Mouse (Mus musculus): ENCODE results near the gene Sntg2.

The Sntg2 gene

DNA sequence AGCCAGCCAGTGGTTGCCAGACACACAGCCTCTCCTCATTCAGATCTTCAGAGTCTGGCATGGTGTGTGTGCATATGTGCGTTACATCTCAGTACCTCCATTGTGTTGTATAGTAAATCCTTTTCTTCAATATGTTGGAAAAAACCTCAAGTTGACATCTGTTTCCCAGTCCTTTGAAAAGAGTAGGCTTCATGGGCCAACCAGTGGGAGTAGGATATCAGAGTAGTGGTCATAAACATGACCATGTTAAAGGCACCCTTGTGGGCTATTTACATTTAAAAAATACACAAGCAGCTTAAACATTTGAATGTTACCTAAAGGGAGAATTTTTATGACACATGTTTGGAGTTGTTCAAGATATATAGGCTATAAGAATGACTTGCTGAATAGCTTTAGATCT, 170.4 kb downstream of the Sntg2 start:
- in situ Hi-C loops (cut with MboI, MseI): no loop called here

DNA sequence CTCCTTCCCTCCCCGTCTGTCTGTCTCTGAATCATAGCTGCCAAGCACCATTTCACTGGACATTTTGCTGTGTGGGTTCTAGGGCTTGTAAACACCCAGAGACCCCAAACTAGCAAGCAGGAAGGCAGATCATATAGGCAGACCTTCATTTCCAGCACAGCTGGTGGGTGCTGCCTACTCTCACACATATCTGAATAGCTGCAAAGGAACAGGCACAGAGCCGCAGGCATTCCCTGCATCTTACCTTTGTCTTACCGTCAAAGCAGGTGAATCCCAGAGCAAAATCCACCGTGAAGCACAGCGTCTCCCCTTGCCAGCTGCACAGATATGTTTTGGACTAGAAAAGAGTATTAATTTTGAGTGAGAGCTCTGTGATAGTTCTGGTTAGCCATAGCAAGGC, 172.1 kb downstream of the Sntg2 start:
- in situ Hi-C loops (cut with MboI, MseI): no loop called here

DNA sequence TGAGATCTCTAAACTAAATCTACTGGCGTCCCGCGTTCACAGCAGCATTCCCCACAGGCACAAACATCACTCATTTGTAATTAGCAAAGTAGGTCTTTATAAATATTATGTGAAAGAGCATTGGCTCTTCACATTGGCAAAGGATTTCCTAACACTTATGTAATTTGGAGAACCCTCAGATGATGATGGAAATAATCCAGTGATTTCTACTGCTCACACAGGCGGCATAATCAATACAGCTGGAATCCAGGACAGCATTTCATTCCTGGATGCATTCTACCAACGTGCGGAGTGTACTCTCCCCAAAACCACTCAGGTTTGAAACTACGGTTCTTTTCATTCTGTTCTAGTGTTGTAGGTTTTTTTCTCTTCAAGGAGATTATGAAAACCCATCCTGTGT, 172.6 kb downstream of the Sntg2 start:
- in situ Hi-C loops (cut with MboI, MseI): no loop called here

DNA sequence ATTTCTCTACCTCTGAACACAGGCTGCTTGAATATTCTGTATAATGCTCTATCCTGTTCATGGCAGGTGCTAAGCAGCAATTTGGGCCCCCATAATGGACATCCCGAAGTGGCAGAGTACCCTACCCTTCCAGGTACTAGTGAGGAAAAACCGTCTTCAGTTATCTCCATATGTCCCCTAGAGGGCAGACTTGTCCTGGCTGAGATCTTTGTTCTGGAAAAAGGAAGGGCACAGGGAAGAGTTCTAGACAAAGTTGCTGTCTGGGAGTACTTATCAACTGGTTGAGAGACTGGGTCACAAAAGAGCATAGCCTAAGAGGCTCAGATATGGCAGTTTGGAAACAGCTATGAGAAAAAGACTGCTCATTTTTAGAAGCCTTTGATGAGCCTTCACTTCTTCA, 173.4 kb downstream of the Sntg2 start:
- in situ Hi-C loops (cut with MboI, MseI): no loop called here

DNA sequence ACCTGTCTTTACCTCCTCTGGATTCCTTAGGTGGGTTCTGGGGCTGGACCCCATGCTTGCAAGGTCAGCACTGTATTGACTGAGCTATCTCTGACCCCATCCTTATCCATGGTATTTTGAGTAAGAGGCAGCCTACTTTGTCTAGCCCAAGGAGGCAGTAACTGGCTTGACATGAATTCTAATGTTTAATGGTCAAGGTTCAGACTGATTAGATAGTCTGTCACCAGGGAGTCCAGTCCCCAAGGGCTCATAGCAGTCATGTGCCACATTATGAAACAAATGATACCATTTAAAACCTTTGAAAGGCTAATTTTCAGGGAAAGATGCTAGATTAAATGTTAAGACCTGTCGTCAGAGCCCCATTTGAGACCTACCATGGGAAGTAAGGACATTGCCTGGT, 174.9 kb downstream of the Sntg2 start:
- in situ Hi-C loops (cut with MboI, MseI): no loop called here

DNA sequence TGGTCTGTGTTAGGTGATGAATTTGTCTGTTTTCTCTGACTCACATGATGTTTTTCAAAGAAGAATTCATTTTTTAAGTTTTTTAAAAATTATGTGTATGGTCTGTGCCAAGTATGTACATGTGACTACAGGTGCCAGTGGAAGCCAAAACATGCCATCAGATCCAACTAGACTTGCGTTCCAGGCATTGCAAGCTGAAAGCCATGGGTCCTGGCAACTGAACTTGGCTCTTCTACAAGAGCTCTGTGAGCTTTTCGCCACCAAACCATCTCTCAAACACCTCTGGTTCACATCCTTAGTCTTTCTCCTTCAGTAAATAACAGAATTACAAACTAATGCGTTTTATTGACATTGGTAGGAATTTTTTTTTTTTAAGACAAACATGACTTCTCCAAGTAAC, 191.5 kb downstream of the Sntg2 start:
- in situ Hi-C loops (cut with MboI, MseI): no loop called here

DNA sequence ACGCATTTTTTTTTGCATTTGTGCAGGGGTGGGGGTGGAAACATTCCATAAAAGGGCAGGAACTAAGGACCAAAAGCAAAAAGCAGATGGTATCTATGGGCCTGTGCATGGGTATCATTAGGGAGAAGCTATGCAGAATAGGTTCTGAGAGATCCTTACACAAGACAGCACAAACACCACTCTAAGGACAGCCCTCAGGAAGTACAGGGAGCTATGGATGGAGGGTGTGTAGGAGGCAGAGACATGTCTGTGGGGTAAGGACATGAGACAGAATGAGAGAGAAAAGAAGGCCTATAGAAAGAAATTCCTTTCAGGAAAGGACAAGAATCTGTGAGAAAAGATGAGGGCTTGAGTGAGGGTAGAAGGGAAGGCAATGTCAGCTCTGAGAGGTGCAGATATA, 193.6 kb downstream of the Sntg2 start:
- in situ Hi-C loops (cut with MboI, MseI): no loop called here

DNA sequence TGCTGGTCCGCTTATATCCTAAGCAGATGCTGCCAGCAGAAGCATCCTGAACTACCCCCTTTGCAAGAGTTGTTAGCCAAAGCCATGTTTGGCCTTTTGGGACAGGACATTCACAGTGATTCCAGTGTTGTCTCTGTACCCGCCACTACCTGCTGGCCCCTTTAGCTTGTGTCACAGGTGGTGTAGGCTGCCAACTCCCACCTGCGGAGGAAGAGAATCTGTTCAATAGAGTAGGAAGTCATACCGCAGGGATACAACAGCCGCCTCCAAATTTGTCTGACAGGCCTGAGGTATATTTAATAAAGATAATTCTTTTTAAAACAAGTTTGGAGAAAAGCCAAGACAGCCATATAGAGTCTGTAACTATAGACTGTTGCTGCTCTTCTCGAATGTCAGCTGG, 195.2 kb downstream of the Sntg2 start:
- in situ Hi-C loops (cut with MboI, MseI): no loop called here

DNA sequence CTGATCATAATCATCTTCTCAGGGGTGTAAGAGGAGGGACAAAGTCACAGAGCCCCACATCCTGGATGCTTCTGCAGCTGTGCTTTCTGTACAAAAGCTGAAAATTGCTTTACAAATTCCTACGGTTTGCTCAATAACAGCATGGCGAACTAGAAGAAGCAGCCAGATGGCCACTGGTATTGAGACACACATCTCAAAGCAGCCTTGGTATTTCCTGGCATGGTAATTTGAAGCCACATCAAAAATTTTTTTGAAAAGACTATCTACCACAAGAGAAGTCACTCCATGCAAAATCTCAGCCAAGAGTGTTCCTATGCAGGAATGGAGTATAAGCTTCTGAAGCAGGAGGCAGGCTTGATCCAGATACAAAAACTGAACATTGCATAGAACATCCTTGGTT, 195.6 kb downstream of the Sntg2 start:
- in situ Hi-C loops (cut with MboI, MseI): no loop called here

DNA sequence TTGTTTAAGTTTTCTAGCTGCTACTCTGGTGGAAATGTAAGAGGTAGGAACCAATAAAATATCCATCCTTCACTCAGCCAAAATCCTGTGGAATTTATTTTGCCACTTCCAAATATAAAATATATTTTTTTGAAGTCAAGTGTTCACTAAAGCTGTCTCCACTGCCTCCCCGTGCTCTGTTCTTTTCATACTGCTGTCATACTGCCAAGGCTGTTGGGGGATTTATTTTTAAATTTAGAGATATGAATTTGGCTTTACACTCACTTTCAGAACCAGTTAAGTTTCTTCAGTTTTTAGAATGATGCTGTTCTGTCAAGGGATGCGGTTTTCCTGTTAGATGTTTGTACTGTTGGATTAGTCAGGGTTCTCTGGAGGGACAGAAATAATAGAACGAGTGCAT, 204.7 kb downstream of the Sntg2 start:
- in situ Hi-C loops (cut with MboI, MseI): no loop called here

DNA sequence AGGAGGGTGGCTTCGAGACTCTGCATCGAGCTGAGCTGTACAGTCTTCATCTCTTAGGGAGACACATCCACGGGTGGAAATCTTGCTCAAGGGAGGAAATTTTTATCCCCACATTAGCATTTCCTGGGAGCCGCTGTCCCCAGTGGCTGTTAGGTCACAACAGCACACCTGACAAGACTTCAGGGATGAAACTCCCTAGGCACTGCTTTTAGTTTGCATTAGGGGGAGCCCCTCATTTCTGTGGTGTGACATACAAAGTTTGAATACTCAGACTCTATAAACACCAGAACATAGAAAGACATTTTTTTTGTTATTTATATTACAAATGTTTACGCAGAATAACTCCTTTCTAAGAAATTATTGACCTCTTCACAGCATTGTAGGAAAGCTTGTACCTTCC, 208.6 kb downstream of the Sntg2 start:
- in situ Hi-C loops (cut with MboI, MseI): no loop called here

DNA sequence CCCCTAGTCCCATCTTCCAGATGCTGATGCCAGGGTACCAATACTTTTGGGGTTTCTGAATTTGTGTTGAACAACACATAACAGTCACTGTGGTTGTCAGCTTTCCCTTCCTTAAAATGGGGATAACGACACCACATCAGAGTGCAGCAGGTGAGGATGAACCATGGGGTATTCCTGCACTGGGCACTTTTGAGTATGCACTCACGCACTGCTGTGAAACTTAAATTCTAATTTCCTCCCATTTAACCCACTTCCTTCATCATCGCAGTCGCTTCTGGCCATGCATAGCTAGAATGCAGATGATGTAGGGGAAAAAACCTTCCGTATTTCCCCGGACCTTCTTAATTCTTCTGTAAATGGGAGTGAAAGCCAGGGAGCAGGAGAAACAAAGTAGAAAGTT, 209.2 kb downstream of the Sntg2 start:
- in situ Hi-C loops (cut with MboI, MseI): no loop called here

DNA sequence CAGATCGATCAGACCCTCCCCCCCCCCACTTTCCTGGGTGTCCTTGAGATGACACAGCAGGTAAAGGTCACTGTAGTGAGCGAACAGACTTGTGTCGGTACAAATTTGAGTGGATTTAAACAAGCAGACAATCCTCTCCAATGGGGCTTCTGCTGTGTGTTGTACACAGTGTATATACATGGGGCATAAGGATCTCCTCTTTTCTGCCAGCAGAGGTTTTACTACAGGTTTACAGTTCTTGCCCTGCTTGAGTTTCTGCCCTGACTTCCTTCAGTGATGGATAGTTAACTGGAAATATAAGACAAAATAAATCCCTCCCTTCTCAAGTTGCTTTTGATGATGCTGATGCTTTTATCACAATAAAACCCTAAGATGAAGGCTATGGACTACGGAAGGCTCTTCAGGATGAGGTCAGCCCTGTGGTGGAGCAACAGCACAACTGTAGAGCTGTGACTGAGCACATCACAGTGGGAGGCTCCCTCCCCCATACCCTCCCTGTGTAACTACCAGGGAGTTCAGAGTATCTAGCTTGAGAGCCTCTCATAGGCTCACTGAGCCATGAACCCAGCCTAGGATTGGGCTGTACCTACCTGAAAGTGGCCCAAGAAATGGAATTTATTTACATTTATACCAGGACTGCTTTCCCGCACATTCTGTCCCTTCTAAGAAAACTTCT, 211.3 kb downstream of the Sntg2 start:
- in situ Hi-C loops (cut with MboI, MseI): no loop called here

DNA sequence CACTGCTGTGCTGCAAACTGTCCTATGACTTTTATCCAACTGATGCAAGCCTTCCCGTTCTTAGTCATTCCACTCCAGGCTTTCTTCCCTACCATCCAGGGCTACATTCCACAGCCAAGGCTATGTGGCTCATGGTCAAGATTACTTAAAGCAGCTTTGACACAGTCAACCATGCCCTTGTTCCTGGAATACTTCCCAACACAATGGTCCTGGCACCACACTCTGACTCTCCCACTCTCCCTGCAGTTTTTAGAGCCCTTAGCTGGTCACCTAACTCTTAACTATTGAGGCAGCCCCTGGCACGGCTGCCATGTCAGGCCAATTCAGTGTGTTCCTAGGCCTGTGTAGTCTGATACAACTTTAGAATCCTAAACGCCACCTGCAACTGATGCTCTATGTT, 212.7 kb downstream of the Sntg2 start:
- in situ Hi-C loops (cut with MboI, MseI): no loop called here

DNA sequence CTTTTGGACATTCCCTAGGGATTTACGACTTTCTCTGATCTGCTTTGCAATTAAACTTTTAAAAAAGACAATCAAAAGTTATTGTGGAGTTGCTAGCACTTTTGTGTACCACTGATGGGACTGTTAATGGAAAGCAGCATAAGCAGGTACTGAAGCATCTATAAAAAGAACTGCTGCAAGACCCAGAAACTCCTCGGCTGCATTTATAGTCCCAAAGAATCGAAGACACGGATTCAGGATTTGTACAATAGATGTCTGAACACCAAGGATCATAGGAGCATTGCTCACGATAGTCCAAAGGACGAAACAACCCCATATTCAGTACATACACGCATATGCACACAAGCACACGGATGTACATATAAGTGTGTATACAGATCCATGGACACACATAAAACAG, 213.4 kb downstream of the Sntg2 start:
- in situ Hi-C loops (cut with MboI, MseI): no loop called here

DNA sequence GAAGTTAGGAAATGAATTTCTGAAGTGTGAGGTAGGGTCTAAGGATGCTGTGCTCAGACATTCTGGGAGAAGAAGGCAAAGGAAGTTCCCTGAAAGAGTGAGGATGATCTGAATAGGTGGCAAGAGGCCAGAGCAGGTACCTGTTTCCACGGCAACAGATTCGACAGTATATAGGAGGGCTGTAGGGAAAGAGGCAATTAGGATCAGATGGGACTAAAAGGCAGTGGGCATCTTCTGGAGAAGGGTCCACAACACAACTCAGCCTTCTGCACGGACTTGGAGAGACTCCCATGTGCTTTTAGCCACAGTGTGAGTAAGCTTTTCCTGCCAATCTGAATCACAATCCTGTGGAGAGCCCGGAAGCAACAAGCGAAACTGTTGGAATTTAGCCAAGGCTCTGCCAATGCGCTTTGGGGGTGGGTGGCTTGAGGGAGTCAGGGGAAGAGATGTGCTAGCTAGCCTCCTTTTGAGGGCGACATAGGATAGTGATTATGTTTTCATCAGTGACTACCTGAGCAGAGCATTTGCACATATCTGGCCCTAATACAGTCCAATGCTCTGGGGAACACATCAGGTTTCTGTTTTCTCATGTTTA, 219.0 kb downstream of the Sntg2 start:
- in situ Hi-C loops (cut with MboI, MseI): no loop called here

DNA sequence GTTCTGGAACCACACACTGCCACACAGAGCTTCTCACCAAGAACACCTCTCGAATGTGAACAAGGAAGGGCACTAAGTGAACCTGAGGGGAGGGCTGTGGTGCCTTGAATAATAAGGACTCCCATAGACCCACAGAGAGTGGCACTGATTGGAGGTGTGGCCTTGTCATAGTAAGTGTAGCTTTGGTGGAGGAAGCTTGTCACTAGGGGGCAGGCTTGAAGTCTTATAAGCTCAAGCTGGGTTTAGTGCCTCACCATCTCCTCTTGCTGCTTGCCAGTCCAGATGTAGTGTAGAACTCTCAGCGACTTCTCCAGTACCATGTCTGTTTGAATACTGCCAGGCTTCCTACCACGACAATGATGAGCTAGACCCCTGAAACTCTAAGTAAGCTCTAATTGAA, 231.1 kb downstream of the Sntg2 start:
- in situ Hi-C loops (cut with MboI, MseI): no loop called here

DNA sequence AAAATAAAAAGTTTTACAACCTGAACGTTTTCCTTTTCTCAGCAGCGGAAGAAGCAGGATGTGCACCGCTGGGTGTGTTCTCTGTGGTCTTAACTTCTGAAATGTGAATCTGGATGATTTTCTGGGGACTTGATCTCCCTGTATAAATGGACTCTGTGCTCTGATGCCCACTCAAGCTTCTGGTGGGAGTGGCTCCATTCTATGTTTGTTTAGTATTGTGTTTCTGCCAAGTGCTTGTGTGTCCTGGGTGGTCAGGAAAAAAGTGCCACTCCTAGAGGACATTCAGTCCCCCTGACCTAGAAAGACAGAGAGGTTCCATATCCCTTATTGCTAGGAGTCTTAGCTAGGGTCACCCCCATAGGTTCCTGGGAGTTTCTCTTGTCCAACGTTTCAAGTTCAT, 240.7 kb downstream of the Sntg2 start, which contains the start of gene Tpo:
TSS of gene Tpo (minus strand) at position 101 of the 400 bp plus-strand sequence.
- in situ Hi-C loops (cut with MboI, MseI): no loop called here

DNA sequence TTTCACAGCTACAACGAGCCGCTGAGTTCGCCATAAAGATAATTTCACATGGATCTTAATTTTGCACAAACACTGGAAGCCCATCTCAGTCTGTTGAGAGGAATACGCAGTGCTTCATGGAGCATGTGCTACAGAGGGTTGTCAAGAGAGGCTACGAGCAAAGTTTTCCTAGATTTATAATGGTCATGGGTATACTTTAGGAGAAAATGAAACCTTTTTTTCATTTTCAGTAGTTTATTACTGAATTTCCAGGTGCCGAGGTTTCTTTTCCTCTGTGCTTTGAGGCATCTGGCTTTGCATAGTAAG, 243.8 kb downstream of the Sntg2 start:
- in situ Hi-C loops (cut with MboI, MseI): no loop called here

DNA sequence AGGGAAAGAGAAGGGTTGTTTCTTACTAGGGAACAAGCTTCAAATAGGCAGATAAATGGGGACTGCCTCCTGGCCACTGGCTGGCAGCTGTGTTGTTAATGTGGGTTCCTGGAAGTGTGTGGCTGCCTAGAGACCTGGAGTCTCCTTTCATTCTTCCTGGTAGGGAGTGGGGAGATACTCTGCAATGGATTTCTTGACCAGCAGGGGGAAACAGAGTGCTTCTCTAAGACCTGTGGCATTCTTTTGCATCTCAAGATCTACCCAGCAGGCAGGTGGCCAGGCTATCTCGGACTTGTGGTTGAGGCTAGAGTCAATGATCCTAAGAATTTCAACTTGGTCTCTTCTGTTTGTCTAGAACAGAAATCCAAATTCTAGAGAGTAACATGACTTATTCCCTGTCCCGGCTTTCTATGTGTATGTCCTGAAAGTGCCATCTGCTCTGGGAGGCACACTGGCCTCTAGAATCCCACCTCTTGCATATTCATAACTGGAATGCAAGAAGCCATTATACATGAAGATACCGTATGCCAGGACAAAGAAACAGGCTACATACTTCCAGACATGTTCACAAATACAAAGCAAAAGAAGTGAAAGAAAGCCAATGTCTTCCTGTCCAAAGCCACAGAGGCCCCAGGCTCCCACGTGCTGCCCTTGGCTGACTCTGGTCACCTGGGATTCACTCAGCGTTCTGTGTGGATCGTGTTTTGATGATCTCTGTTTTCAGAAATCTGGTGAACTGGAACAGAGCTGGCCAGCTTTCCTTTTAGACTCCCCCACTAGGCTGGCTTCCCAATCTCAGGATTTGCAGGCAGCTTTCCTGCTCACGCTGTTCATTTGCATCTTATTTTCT, 244.4 kb downstream of the Sntg2 start:
- in situ Hi-C loops (cut with MboI, MseI): no loop called here
